Mouse (Mus musculus): ENCODE measurements around the gene Porcn. TPM values are rescaled to one million over a fixed set of nuclear protein-coding genes. Genes with fewer than 3 reads are reported as not detected.

Gene Porcn
- total RNA-seq (2021): 10 to 100 TPM; 74.7 to 84.7 TPM
- long read RNA-seq, experiment 1, partial matches to known transcripts: 4 of 16 reads
- long read RNA-seq, experiment 1, other reads (novel, unspliced or antisense): 12 of 16 reads
- long read RNA-seq, experiment 2, partial matches to known transcripts: 5 of 22 reads
- long read RNA-seq, experiment 2, other reads (novel, unspliced or antisense): 15 of 22 reads

GRCm38 (mm10) chrX:8206015-8206693 is at the start of gene Porcn:
Porcn (minus strand) TSS chrX:8206525.
- H3K4me3 ChIP-seq: peak within 1 kb of the TSS; percentile 56
- H3K27ac ChIP-seq: peak within 1 kb of the TSS; percentile 92
- DNase-seq (ENCODE audit: extremely low spot score in 1 of 2, low spot score in 2 of 2): peak; percentile 78 to 82
- TF ChIP-seq CTCF (IDR thresholded peaks at IDR 0.05): no peak
- intact Hi-C loops (cut with DNase I): no loop called here

- peak; percentile 4; the same call in 1 of the 2 replicates for TF ChIP-seq CTCF (IDR thresholded peaks at IDR 0.05)
- no peak for DNase-seq (ENCODE audit: extremely low spot score in 1 of 2, low spot score in 2 of 2)
- intact Hi-C loops (cut with DNase I): no loop called here
- no peak overlapping the region for H3K27ac ChIP-seq
- no peak overlapping the region for H3K4me3 ChIP-seq
Measured at GRCm38 (mm10) chrX:8255807-8256206, 49.5 kb upstream of the Porcn start.

GRCm38 (mm10) chrX:8253711-8254110 is 47.4 kb upstream of the Porcn start:
- H3K27ac ChIP-seq: no peak overlapping the region
- no peak for DNase-seq (ENCODE audit: extremely low spot score in 1 of 2, low spot score in 2 of 2)
- intact Hi-C loops (cut with DNase I): loop anchor here (5.0 kb wide), 3 partner anchors 51 to 101 kb away; partner anchors contain the start of gene Tbc1d25
- no peak for TF ChIP-seq CTCF (IDR thresholded peaks at IDR 0.05)
- H3K4me3 ChIP-seq: no peak overlapping the region

DNA sequence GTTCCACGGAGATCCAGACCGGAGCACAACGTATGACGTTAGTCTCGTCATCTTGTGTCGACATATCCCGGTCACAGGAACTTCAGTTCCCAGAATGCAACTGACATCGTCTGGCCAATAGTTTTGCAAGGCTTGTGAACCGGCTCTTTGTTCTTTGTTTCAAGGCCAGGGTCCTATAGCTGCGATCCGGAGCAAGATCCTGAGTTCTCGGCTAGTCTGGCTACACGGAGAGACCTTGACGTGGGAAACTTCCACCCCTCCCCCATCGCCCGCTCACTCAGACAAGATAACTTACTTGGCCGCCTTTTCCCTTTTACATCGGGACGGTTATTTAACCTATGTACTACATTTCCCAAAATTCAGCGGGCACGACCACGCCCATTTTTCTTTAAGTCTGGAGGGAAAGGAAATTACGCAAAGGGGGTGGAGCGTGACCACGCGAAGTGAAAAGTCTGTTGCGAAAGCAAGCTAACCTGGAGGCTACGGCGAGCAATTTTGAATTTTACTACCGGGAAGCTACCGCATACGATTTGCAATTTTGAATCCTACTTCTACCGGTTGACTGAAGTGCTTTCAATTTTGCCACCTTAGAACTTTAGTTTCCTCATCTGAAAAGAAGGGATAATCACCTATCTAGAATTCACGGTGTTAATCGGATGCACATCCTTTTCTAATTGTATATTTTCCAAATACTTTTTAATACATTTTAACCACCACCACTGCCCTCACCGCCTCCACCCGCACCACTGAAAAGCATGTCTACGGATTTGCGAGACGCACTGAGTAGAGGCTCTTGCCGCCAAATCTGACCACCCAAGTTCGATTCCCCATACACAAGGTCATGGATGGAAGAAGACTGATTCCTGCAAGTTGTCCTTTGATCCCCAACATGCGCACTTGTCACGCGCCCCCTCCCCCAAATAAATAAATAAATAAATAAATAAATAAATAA is 46.3 kb upstream of the Porcn start, which contains the start of gene Ftsj1:
Gene Ftsj1 (minus strand): TSS at position 73 of the 952 bp plus-strand sequence.
- peak within 1 kb of the TSS; percentile 63 for H3K4me3 ChIP-seq
- TF ChIP-seq CTCF (IDR thresholded peaks at IDR 0.05): no peak
- intact Hi-C loops (cut with DNase I): loop anchor here (5.0 kb wide), 3 partner anchors 50 to 100 kb away; partner anchors contain the start of gene Tbc1d25
- DNase-seq (ENCODE audit: extremely low spot score in 1 of 2, low spot score in 2 of 2): peak; percentile 67 to 73
- H3K27ac ChIP-seq: peak within 1 kb of the TSS; percentile 91

DNA sequence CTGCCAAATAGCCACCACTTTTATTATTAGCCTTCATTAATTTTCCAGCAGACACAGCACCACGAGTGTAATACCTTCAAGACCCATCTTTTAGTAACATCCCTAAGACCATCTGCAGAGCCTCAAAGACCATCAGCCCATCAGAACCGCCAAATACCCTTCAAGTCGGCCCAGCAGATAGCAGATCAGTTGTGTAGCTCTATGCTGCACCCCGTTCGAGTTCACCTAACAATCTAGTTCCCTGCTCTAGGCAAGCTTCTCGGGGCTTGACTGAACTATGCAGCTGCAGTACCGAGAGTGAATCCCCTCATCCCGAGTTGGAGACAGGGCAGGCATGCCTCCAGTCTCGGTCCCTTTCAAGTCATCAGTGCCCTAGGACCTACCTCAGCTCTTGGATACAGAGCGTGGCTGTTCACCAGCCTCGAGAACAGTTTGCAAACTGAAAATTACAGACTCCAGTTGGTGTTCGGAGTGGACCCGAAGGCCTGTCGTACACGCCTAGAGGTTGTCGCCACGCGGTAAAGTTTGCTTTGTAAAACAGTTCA is 45.5 kb upstream of the Porcn start:
- TF ChIP-seq CTCF (IDR thresholded peaks at IDR 0.05): no peak
- H3K4me3 ChIP-seq: peak overlapping the region; percentile 63
- H3K27ac ChIP-seq: peak overlapping the region; percentile 91; the same call in 1 of the 2 replicates
- DNase-seq (ENCODE audit: extremely low spot score in 1 of 2, low spot score in 2 of 2): peak in 1 of 2 experiments; percentile 9
- intact Hi-C loops (cut with DNase I): loop anchor here (5.0 kb wide), 3 partner anchors 50 to 100 kb away; partner anchors contain the start of gene Tbc1d25

DNA sequence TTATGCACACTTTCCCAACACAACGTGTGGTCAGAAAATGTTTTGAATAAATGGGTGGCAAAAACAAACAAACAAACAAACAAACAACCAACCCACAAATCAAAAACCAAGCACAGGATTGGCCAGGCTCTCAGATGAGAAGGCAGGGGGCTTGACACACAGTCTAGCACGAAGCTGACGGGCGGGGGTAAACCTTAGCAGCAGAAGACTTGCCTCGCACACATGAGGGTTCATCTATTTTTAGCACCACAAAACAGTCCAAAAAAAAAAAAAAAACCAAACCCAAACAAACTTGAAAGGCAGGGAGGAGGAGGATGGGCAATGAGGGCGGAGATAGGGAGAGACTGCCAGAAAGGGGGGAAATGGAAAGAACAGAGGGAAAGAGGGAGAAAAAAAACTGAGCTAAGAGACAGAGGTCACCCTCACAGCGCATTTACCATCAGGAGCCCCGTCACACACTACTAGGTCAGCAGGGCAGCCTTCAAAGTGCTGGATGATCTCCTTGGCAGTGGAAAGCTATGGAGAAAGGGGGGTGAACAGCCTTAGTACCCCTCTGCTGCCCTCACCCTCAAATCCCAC is 42.3 kb upstream of the Porcn start:
- no peak overlapping the region for H3K4me3 ChIP-seq
- TF ChIP-seq CTCF (IDR thresholded peaks at IDR 0.05): no peak
- intact Hi-C loops (cut with DNase I): no loop called here
- DNase-seq (ENCODE audit: extremely low spot score in 1 of 2, low spot score in 2 of 2): no peak
- H3K27ac ChIP-seq: no peak overlapping the region

- no peak for DNase-seq (ENCODE audit: extremely low spot score in 1 of 2, low spot score in 2 of 2)
- H3K27ac ChIP-seq: no peak overlapping the region
- peak; percentile 38 for TF ChIP-seq CTCF (IDR thresholded peaks at IDR 0.05)
- no peak overlapping the region for H3K4me3 ChIP-seq
- intact Hi-C loops (cut with DNase I): no loop called here
Measured at GRCm38 (mm10) chrX:8247680-8248079, 41.4 kb upstream of the Porcn start.

DNA sequence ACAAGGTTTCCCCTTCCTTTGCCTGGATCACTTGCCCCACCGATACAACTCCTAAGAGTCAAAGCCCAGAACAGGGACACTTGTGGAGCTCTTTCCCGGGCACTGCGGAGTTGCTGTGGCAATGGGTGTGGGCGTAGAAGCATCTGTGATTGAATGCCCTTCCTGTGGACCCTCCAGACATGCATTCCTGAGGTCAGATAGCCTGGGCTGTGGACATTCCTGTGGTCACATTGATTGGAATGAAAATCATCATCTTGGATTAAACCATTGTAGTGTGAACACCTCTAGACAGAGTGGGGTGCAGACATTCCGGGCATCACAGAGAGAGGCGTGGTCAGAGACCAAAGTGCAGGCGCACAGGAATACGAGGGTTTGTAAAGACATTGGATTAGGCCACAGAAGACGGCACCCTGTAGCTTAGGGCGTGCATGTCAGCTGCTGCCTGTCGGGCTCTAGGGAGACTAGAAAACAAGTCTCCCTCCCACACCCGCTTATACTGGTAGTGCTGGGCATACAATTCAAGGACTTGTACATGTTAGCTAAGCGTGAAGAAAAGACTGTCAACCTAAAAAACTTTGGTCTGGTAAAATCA is 32.6 kb upstream of the Porcn start:
- DNase-seq (ENCODE audit: extremely low spot score in 1 of 2, low spot score in 2 of 2): no peak
- intact Hi-C loops (cut with DNase I): no loop called here
- TF ChIP-seq CTCF (IDR thresholded peaks at IDR 0.05): no peak
- Histone ChIP-seq H3K27ac (no peak overlapping the region), H3K4me3 (no peak overlapping the region)

- DNase-seq (ENCODE audit: extremely low spot score in 1 of 2, low spot score in 2 of 2): no peak
- Histone ChIP-seq H3K4me3 (no peak overlapping the region), H3K27ac (no peak overlapping the region)
- intact Hi-C loops (cut with DNase I): no loop called here
- no peak for TF ChIP-seq CTCF (IDR thresholded peaks at IDR 0.05)
Measured at GRCm38 (mm10) chrX:8236704-8237103, 30.4 kb upstream of the Porcn start.

DNA sequence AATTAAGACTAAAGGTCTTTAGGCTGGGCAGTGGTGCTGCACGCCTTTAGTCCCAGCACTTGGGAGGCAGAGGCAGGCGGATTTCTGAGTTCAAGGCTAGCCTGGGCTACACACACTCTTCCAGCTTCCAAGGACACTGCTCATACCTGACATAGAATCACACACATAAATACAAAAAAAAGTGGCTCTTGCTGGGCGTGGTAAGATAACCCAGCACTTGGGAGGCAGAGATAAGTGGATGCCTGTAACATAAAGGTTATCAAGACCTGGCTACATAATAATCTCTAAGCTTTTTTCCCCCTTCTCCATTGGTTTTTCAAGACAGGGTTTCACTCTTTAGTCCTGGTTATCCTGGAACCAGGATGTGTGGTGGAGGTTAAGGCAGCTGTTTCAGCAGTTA is 27.3 kb upstream of the Porcn start:
- no peak for TF ChIP-seq CTCF (IDR thresholded peaks at IDR 0.05)
- intact Hi-C loops (cut with DNase I): no loop called here
- H3K4me3 ChIP-seq: no peak overlapping the region

DNA sequence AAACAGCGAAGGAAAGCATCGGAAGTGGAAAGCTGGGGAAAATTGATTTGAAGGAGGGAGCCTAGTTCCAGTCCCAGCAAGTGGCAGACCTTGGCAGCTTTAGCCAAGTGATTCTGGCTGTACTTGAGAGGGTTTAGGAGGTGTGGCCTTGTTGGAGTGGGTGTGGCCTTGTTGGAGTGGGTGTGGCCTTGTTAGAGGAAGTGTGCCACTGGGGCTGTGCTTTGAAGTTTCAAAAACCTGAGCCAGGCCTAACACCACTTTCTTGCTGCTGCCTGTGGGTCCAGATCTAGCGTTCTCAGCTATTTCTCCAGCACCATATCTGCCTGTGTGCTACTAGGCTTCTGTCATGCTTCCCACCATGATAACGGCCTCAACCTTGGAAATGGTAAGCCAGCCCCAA is 23.9 kb upstream of the Porcn start:
- intact Hi-C loops (cut with DNase I): no loop called here

More for the DNA sequence above, 27.3 kb upstream of the Porcn start:
- no peak overlapping the region for H3K27ac ChIP-seq
- no peak for DNase-seq (ENCODE audit: extremely low spot score in 1 of 2, low spot score in 2 of 2)

More for the DNA sequence above, 23.9 kb upstream of the Porcn start:
- H3K4me3 ChIP-seq: no peak overlapping the region
- H3K27ac ChIP-seq: no peak overlapping the region
- no peak for DNase-seq (ENCODE audit: extremely low spot score in 1 of 2, low spot score in 2 of 2)
- TF ChIP-seq CTCF (IDR thresholded peaks at IDR 0.05): no peak
